Mouse (Mus musculus) neutrophil, adult 65 days (primary cell): ENCODE measurements around the gene Fzd5. TPM values are rescaled to one million over a fixed set of nuclear protein-coding genes. Genes with fewer than 3 reads are reported as not detected.

ENCODE experiments used
- total RNA-seq: library from RNA; stranded (reverse); gene quantifications from 2 replicates; pipeline ENCODE4 v1.2.4, GENCODE M21; 2023

Gene Fzd5
- 4.4 and 4.6 TPM in 2 replicates for total RNA-seq

DNA sequence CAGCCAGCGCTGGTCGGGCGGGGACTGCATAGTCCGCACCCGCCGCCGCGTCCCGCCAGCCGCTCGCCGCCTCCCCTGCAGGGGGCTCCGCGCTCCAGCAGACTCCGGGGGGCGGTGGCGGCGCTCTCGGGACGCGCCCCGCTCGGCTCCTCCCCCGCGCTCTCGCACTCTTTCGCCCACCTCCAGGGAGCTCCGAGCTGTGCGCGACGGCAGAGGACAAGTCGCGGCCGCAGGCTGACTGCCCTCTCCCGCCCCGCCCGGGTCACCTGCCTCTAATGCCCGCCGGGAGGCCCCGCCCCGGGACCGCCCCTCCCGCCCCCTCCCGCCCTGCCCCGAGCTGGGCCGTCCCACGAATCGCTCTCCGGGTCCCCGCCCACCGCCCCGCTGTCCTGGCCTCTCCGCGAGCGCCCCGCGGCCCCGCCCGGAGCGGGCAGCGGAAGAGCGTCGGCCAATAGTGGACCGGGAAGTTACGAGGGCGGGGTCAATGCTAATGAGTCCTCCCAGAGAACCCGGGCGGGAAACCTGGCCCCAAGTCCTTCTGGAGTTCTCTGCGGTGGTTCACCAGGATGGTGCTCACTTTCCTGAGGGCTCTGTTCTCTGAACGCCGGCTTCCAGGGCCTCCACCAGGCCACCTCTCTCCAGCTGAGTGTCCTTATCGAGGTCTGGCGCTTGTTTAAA is at the start of gene Fzd5:
Gene Fzd5, minus strand, starts transcription at position 250 of the 678 bp plus-strand sequence.

DNA sequence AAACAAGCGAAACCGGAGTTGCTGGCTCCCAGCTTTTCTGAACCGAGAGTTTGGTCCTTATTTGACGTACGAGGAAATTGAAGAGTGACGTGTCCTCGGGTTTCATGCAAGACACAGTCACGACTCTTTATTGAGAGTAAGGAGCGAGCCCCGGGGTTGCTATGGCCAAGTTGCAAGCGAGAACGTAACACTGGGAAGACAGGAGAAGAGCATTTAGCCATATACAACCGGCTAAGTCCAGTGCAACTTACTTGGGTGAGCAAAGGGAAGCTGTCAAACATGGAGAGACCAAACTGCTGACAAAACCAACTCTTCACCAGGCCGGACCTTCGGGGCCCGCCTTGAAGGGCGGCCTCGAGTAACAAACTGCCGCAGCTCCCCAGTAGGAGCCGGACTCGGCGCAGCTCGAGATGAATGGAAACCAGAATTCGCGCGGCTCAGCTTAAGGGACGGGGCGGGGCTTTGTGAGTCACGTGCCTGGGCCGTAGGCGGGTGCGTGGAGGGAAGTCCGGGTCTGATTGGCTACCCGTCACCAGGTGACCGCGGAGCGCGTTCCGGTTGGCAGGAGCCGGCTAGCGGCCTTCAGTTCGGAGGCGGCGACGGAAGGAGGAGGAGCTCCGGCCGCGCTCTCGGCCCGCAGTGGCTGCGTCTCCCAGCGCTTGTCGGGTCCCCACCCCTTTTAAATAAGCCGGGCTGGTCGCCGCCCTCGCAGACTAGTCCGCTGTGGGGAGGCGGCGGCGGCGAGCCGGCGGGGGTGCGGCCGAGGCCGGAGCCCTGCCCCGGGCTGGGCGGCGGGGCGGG is 47.1 kb downstream of the Fzd5 start, which contains the start of gene Ccnyl1:
Gene Ccnyl1, plus strand, starts transcription at position 243 of the 801 bp plus-strand sequence.

Other genes with a start within 250 kb of the Fzd5 start
- 47.1 and 59.0 TPM in 2 replicates for gene Creb1, start 205.1 kb downstream of the Fzd5 start, total RNA-seq
- gene Mettl21a, start 120.5 kb downstream of the Fzd5 start, total RNA-seq = 1.4 and 3.8 TPM in 2 replicates
- 7.1 and 9.8 TPM in 2 replicates for gene Ccnyl1, start 47.3 kb downstream of the Fzd5 start, total RNA-seq
- gene Plekhm3, start 219.1 kb upstream of the Fzd5 start, total RNA-seq = 62.6 and 95.9 TPM in 2 replicates